Mouse (Mus musculus) embryonic facial prominence, embryonic 10.5 days (tissue): ENCODE data around the gene Rpp40. TPM values are rescaled to one million over a fixed set of nuclear protein-coding genes. Genes with fewer than 3 reads are reported as not detected.

Source experiments
- DNase-seq: peaks from one replicate; pipeline ENCODE4 v3.0.0-alpha.2; 2017; ENCODE audit warnings: low spot score
- H3K27ac ChIP-seq: fragments of 300-500 bp; sonication (generic); replicated peaks from 2 replicates; pipeline ENCODE4 v1.5.1; 2016; ENCODE audit warnings: mild to moderate bottlenecking
- H3K27me3 ChIP-seq: fragments of 300-500 bp; sonication (generic); replicated peaks from 2 replicates; pipeline ENCODE4 v1.6.1; 2016; ENCODE audit warnings: low read depth, mild to moderate bottlenecking; ENCODE audit not compliant: poor library complexity, severe bottlenecking
- H3K36me3 ChIP-seq: fragments of 300-500 bp; sonication (generic); replicated peaks from 2 replicates; pipeline ENCODE4 v1.6.1; 2016; ENCODE audit warnings: mild to moderate bottlenecking, moderate library complexity
- H3K4me1 ChIP-seq: fragments of 300-500 bp; sonication (generic); 2 replicates; pipeline ENCODE4 v1.6.1; 2016
- H3K4me3 ChIP-seq: fragments of 300-500 bp; sonication (generic); 2 replicates; pipeline ENCODE4 v1.5.1; 2016; ENCODE audit warnings: mild to moderate bottlenecking, moderate library complexity
- H3K9me3 ChIP-seq: fragments of 300-500 bp; sonication (generic); 2 replicates; pipeline ENCODE4 v1.6.1; 2016; ENCODE audit warnings: mild to moderate bottlenecking
- whole genome bisulfite sequencing: fragments of 180-500 bp; shearing (Covaris S2); methylation state at CpG from one replicate; pipeline ENCODE4 v1.1.7; 2016; 5-methylcytosine and 5-hydroxymethylcytosine counted together
- polyA plus RNA-seq: library from polyadenylated mRNA; unstranded; fragments of >200 nt; fragmentation: Nextera tagmentation; extraction: Ambion mirVana; gene quantifications from 2 replicates; pipeline ENCODE4 v1.2.1, GENCODE M21; 2016

The Rpp40 gene
- 27.6 and 32.9 TPM in 2 replicates for polyA plus RNA-seq

DNA sequence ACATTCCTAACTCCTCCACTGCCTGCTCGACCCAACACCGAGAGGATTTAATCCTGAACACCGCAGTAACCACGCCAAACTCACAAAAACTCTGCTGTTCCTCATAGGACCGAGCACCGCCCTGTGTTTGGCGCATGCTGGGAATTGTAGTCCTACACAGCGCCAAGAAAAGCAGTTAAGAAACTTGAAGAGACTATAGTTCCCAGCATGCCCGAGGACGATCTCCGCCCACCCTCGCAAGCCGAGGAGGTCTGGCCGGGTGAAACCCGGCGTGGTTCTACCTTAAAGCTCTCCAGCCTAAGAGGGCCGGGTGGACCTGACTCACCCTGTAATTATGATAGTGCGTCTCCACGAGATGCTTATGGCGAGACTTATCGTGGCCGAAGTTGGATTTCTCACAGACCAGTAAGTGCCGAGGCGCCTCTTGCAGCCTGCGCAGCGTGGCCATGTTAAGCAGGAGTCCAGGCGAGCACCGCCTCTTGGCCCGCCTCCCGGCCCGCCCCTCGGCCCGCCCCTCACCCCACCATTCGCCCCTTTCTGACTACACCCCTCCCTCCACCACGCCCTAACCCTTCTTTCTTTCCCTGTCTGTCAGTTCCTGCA lies at the start of gene Rpp40:
Rpp40 (minus strand) TSS at position 481 of the 603 bp plus-strand sequence.
- WGBS: under 1% methylated on average over 35 of the region's 35 CpGs
- Histone ChIP-seq H3K27me3 (no peaks in the 10 kb centered on the region), H3K9me3 (no peaks in the 10 kb centered on the region), H3K27ac (peak within 1 kb of the TSS; percentile 70), H3K36me3 (no peaks in the 10 kb centered on the region; the same call in 1 of the 2 replicates), H3K4me1 (peaks cover 8% of the 10 kb centered on the region), H3K4me3 (peak within 1 kb of the TSS; percentile 71)
- peak; percentile 93 for DNase-seq

DNA sequence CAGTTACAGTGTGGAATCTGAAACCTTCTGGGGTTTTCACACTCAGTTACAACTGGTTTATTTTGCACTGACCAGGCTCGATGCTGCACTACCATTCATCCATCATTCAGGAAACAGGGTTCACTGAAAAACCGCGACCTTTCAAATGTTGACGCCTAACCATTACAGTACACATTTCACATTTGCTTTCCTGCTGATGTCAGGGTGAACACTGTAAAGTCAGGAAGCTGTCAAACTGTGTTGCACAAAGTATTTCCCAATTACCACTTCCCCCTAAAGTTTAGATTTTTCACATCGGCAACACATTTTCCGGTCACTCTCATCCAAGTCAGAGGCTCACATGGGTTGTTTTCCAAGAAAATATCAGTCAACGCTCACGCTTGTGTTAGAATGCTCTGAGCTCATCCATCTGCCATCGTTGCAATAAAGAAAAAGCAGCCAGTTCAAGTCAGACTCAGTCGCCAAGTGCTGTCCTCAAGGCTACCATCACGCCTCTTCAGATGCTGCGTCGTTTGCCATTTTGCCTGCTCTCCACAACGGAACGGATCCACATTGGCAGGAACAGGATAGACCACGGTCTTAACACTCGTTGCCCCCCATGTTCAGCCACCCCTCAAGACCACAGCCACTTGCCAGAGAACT lies 43.8 kb upstream of the Rpp40 start:
- no peaks in the 10 kb centered on the region for H3K4me1 ChIP-seq
- DNase-seq: no peak
- 86% methylated on average over 17 of the region's 17 CpGs for WGBS
- no peaks in the 10 kb centered on the region for H3K9me3 ChIP-seq
- H3K27me3 ChIP-seq: no peaks in the 10 kb centered on the region
- H3K27ac ChIP-seq: no peak overlapping the region
- H3K36me3 ChIP-seq: no peaks in the 10 kb centered on the region
- H3K4me3 ChIP-seq: no peak overlapping the region

DNA sequence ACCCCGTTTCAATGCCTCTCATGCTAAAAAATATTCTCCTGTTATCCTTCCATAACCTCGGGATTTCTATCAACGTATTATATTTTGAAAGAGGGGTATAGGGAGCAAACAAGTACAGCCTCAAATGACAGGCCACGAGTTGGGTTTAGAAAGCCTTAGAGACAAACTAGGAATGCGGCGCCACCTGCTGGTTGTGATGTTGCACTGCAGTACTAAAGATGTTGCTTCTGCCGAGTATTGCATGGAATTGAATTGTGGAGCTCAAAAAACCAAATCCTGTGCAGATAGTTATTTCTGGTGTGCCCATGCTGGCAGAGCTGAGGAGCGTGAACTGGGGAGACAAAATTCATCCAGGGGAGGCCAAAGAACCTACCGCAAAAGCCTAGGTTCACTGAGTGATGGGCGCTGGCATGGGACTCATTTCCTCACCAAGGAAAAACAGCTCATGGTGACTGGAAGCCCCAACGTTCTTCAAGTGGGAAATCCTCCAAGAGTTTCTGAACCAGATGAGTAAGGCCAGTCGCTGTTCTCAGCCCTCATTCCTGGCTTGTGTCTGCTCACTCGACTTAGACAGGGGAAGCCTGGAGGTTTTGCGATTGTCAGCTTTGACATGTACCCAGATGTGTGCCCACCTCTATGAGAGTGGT lies 41.3 kb upstream of the Rpp40 start:
- no peaks in the 10 kb centered on the region for H3K36me3 ChIP-seq
- DNase-seq: peak; percentile 78
- H3K27me3 ChIP-seq: no peaks in the 10 kb centered on the region
- no peaks in the 10 kb centered on the region for H3K4me1 ChIP-seq
- no peak overlapping the region for H3K4me3 ChIP-seq
- no peaks in the 10 kb centered on the region for H3K9me3 ChIP-seq
- H3K27ac ChIP-seq: no peak overlapping the region
- 25% methylated on average over 14 of the region's 14 CpGs for WGBS

DNA sequence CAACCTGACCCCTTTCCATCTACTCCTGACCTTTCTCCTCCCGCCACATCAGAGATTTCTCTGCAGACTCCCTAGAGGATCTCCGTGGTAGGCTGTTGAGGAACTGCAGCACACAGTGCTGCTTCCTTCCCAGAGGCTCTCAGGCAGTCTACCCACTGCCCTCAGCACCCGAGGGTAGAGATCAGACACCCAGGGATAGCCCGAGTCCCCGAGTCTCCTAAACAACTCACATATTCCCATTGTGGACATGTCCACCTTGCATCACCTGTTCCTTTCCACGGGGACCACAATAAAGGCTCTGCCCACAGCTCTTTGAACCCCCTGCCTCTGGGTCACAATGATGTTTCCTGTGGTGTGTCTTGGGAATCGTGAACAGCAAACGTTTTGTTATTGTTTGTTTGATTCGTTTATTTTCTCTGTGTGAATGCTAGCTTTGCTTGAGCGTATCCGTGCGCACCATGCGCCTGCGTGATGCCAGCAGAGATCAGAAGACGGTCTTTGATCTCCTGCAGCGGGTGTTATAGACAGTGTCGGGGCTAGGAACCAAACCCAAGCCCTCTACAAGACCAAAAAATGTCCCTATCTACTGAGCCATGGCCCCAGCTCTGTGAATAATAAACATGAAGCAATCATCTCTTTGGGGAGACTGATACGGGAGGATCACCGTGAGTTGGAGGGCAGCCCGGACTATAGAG lies 40.6 kb upstream of the Rpp40 start:
- no peaks in the 10 kb centered on the region for H3K27me3 ChIP-seq
- H3K36me3 ChIP-seq: no peaks in the 10 kb centered on the region
- DNase-seq: no peak
- H3K27ac ChIP-seq: no peak overlapping the region
- 73% methylated on average over 20 of the region's 20 CpGs for WGBS
- no peaks in the 10 kb centered on the region for H3K4me1 ChIP-seq
- H3K9me3 ChIP-seq: no peaks in the 10 kb centered on the region
- H3K4me3 ChIP-seq: no peak overlapping the region

DNA sequence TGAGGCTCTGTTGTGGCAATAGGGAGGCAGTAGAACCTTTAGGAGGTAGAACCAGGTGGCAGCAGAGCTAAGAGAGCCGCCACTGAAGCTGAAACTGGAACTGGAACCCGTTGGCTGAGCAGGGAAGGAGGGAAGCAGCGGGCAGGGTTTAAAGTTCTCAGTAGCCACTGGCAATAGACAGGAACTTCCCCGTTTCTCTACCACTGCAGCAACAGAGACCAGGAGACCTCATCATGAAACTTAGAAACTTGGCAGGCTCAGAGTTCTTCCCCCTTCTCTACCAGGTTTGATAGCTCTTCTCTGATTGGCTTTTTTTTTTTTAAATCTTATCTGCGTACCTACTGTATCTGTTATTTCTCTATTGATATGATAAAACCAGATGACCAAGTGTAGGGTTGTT lies 34.8 kb upstream of the Rpp40 start:
- H3K4me1 ChIP-seq: peaks cover 8% of the 10 kb centered on the region
- H3K9me3 ChIP-seq: no peaks in the 10 kb centered on the region
- no peak for DNase-seq
- H3K4me3 ChIP-seq: no peak overlapping the region
- H3K27ac ChIP-seq: no peak overlapping the region
- no peaks in the 10 kb centered on the region for H3K27me3 ChIP-seq
- 86% methylated on average over 5 of the region's 5 CpGs for WGBS
- no peaks in the 10 kb centered on the region for H3K36me3 ChIP-seq

DNA sequence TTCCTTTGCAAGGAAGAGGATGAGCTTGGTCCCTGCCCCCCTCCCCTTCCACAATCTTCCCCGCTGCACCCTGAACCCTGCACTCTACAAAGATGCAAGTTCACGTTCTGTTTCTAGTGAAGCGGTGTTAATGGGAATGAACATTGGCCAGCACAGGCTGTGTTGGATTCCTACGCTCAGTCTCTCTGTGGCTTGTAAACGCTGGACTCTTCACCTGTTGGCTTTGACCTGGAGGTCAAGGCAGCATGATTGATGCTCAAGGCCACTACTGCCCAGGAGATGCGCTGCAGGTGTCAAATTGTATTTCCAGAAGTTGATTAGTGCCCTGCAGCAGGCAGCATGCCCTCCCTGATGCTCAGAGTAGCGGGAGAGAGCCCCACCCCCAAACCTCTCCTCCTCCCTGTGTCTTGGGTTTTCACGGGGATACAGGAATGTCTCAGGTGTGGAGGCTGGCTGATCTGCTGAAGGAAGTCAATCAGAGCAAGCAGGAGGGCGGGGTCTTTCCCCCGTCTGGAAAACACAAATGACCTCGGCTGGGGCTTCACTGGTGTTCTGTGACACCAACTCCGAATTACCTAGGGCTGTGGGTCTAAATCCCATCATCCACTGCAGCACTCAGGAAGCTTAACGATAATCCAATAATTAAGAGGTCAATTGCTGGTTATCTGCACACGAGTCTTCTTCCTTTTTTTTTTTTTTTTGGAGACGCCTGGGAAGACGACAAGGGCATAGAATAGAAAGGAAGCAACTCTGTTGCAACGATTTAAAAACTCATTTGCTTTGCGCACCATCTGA lies 33.9 kb upstream of the Rpp40 start:
- Histone ChIP-seq H3K4me3 (no peak overlapping the region), H3K27ac (no peak overlapping the region), H3K9me3 (peaks cover under 1% of the 10 kb centered on the region; the same call in 1 of the 2 replicates), H3K4me1 (peaks cover 8% of the 10 kb centered on the region), H3K27me3 (no peaks in the 10 kb centered on the region), H3K36me3 (no peaks in the 10 kb centered on the region)
- 67% methylated on average over 18 of the region's 18 CpGs for WGBS
- no peak for DNase-seq

DNA sequence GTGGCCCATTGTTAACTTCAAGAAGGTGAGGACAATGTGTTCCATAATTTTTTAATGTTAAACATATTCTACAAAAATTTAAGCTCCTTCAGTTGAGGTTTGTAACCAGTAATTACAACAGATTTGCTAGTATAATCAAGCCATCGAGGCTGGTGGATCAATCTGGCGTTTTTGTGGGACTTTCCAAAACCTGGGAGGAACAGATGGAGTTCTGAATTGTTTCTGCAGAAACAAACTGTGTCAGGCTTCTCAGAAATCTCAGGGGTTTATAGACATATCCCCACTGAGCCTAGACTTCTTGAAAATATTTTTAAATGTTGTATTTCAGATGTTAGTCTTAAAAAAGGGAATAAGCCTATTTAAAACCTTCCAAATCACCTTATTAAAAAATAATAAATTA lies 31.8 kb upstream of the Rpp40 start:
- Histone ChIP-seq H3K36me3 (no peaks in the 10 kb centered on the region), H3K4me1 (peaks cover 8% of the 10 kb centered on the region), H3K27ac (no peak overlapping the region), H3K9me3 (peaks cover 6% of the 10 kb centered on the region), H3K4me3 (no peak overlapping the region), H3K27me3 (no peaks in the 10 kb centered on the region)
- WGBS: 81% methylated on average over 2 of the region's 2 CpGs
- no peak for DNase-seq

DNA sequence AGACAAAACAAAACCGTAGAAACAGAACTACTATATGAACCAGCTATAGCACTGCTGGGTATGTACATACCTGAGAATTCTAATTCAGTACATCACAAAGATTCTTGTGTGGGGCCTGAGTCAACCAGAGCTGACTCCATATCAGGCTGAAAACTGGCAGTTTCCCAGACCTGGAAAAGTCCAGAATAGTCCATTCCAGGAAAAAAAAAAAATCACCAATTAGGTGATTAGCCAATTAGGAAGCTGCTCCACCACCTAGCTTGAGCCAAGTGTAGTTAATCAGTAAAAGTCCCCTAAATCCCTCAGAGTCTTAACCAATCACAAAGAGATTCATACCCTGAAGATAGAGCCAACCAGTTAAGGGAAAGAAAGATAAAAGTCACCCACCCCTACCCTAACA lies 5.3 kb upstream of the Rpp40 start:
- 92% methylated on average over 1 of the region's 1 CpGs for WGBS
- Histone ChIP-seq H3K27me3 (no peaks in the 10 kb centered on the region), H3K27ac (no peak overlapping the region), H3K4me3 (no peak overlapping the region), H3K36me3 (no peaks in the 10 kb centered on the region), H3K4me1 (no peaks in the 10 kb centered on the region), H3K9me3 (no peaks in the 10 kb centered on the region)
- DNase-seq: no peak

DNA sequence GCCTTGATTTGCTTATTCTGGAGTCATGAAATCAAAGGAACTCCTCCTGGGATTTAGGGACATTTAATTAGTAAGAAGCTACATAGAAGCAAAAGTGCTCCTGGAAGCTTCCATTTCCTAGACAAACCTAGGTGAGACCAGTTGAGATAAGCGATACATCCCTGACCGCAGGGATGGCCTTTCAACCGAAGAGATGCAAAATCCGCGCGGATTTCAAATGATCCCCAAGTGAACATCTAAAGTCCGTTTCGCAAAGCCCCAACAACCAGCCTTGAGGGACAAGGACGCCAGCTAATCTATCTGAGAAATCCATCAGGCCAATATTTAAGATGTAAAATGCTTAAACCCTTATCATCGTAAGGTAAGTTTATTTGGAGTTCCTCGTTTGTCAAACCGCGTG lies 781 bp downstream of the Rpp40 start:
- no peak for DNase-seq
- Histone ChIP-seq H3K27ac (peak overlapping the region; percentile 70), H3K9me3 (no peaks in the 10 kb centered on the region), H3K36me3 (peaks cover 3% of the 10 kb centered on the region), H3K4me3 (peak overlapping the region; percentile 71), H3K27me3 (no peaks in the 10 kb centered on the region), H3K4me1 (peaks cover 8% of the 10 kb centered on the region)
- WGBS: 1% methylated on average over 13 of the region's 13 CpGs

DNA sequence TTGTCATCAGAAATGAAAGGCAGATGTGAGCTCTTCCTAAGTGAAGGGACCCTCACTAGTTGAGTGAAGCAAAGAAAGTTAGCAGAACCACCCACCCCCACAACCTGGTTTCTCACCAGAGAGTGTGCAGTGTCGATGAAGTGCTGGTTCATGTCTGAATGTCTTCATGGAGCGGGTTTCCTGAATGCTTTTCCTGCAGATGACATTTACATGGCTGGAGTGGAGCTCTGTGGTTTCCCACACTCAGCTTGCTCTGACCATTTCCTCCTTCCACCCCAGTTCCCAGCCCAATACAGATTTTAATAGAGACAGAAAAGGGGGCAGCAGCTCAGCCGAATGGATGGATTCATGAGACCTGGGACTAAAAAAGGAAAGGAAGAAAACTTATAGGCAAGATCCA lies 13.3 kb downstream of the Rpp40 start:
- Histone ChIP-seq H3K27ac (no peak overlapping the region), H3K4me3 (no peak overlapping the region), H3K27me3 (no peaks in the 10 kb centered on the region), H3K4me1 (no peaks in the 10 kb centered on the region), H3K9me3 (peaks cover 4% of the 10 kb centered on the region; the same call in 1 of the 2 replicates), H3K36me3 (peaks cover 21% of the 10 kb centered on the region)
- 89% methylated on average over 3 of the region's 3 CpGs for WGBS
- no peak for DNase-seq

DNA sequence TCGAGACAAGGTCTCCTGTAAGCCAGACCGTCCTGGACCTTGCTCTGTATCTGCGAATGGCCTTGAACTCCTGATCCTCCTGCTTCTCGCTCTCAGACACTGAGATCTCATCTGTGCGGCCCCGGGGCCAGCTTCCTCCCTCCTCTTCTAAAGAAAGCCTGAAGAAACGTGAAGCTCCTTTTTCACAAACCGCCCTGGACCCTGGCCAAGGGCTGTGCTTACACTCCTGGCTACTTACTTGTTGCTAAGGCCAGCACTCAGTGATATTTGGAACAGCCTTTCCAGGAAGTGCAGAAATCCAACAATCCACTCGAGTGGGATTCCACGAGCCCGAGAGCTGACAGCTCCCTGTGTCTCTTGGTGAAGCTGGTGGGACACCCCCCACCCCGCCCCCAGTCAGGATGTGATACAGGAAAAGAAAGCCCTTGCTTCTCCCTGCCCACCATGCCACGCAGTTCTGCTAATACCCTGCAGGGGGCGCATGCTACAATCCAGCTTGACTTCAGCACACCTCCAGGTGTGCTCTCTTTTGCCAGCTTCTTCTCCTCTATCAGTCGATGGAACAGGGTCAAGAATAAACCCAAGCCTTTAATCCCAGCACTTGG lies 19.9 kb downstream of the Rpp40 start:
- H3K4me3 ChIP-seq: no peak overlapping the region
- H3K27me3 ChIP-seq: no peaks in the 10 kb centered on the region
- H3K4me1 ChIP-seq: peaks cover 14% of the 10 kb centered on the region
- peak; percentile 63 for DNase-seq
- H3K9me3 ChIP-seq: peaks cover 4% of the 10 kb centered on the region; the same call in 1 of the 2 replicates
- H3K36me3 ChIP-seq: no peaks in the 10 kb centered on the region
- WGBS: 39% methylated on average over 15 of the region's 15 CpGs
- H3K27ac ChIP-seq: no peak overlapping the region
